Mouse (Mus musculus): ENCODE results near the gene Prmt3. TPM values are rescaled to one million over a fixed set of nuclear protein-coding genes. Genes with fewer than 3 reads are reported as not detected.

Gene Prmt3
- total RNA-seq, 2 experiments from 2014 or later, result 10.5 to 12.2 TPM

Other genes with a start within 250 kb of the Prmt3 start
- not detected for gene Dbx1, start 141.5 kb upstream of the Prmt3 start, total RNA-seq (2021)
- gene Htatip2, start 19.2 kb upstream of the Prmt3 start, total RNA-seq (2021), result 1 to 10 TPM; 2.2 to 4.3 TPM
- gene Slc6a5, start 131.8 kb downstream of the Prmt3 start, total RNA-seq (2021), result not detected
- gene Nell1, start 196.5 kb downstream of the Prmt3 start, total RNA-seq (2021), result under 1 TPM in 1 of 2 experiments, not detected in 1; 0.28 TPM

Data from gastrocnemius, postnatal 25 days (tissue).